Mouse (Mus musculus) CH12.LX (cell line): ENCODE results near the gene Tmem164.

ENCODE experiments used
- BHLHE40 ChIP-seq: IDR thresholded peaks from 2 replicates; pipeline ENCODE4 v1.6.1; 2011; ENCODE audit warnings: mild to moderate bottlenecking, low read depth, low read length, improper control_type of control experiment
- CTCF ChIP-seq, 2 experiments: IDR thresholded peaks in 1 of 2; conservative IDR thresholded peaks in 1 of 2; 2 replicates each; pipeline ENCODE4 v1.5.1; 2011 to 2012; ENCODE audit warnings: low read depth in 2 of 2, low read length in 2 of 2, improper control_type of control experiment in 1 of 2, inconsistent platforms in 1 of 2, mild to moderate bottlenecking in 1 of 2, moderate library complexity in 1 of 2
- EP300 ChIP-seq: IDR thresholded peaks from 2 replicates; pipeline ENCODE4 v1.6.1; 2011; ENCODE audit warnings: low read length, improper control_type of control experiment
- ETS1 ChIP-seq: conservative IDR thresholded peaks from 2 replicates; pipeline ENCODE4 v1.6.1; 2012; ENCODE audit warnings: low read depth, mild to moderate bottlenecking, inconsistent platforms, low read length, improper control_type of control experiment, moderate library complexity
- MAFK ChIP-seq: IDR thresholded peaks from 2 replicates; pipeline ENCODE4 v1.6.1; 2011; ENCODE audit warnings: low read length, improper control_type of control experiment; ENCODE audit not compliant: insufficient replicate concordance
- MEF2A ChIP-seq: IDR thresholded peaks from 2 replicates; pipeline ENCODE4 v1.6.1; 2014; ENCODE audit warnings: low read depth, mild to moderate bottlenecking, inconsistent platforms, low read length, improper control_type of control experiment, borderline replicate concordance
- POLR2A ChIP-seq: IDR thresholded peaks from 2 replicates; pipeline ENCODE4 v1.6.1; 2011; ENCODE audit warnings: low read depth, mild to moderate bottlenecking, improper control_type of control experiment, low read length
- RCOR1 ChIP-seq: conservative IDR thresholded peaks from 2 replicates; pipeline ENCODE4 v1.6.1; 2012; ENCODE audit warnings: low read depth, mild to moderate bottlenecking, inconsistent platforms, low read length, improper control_type of control experiment
- TCF12 ChIP-seq: IDR thresholded peaks from 2 replicates; pipeline ENCODE4 v1.6.1; 2014; ENCODE audit warnings: low read depth, mild to moderate bottlenecking, inconsistent platforms, low read length, improper control_type of control experiment
- USF2 ChIP-seq: conservative IDR thresholded peaks from 2 replicates; pipeline ENCODE4 v1.6.1; 2011; ENCODE audit warnings: low read depth, low read length, improper control_type of control experiment
- ZC3H11A ChIP-seq: IDR thresholded peaks from 2 replicates; pipeline ENCODE4 v1.6.1; 2012; ENCODE audit warnings: low read depth, mild to moderate bottlenecking, inconsistent platforms, low read length, improper control_type of control experiment
- ZNF384 ChIP-seq: IDR thresholded peaks from 2 replicates; pipeline ENCODE4 v1.6.1; 2012; ENCODE audit warnings: low read depth, low read length, improper control_type of control experiment, inconsistent platforms

DNA sequence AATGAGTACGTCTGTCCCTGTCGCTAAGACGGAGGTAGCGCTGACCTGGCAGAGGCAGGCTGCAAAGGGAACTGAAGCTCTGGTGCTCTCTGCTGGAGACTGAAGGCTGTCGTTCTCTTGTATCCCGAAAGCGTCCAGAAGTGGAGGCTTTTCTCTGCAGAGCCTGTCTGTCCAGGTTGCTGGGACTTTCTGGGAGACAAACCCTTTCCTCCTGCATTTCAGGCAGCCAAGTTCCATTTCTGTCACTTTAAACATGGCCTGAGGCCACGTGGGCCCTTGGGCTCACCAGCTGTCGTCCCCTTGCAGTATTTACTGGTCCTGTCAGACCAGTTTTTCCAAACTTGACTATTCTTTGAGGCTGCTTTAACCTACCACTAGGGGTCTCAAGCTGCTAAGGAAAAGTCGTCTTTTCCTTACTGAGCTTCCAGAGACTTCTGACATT lies 125.4 kb downstream of the Tmem164 start:
- TF ChIP-seq EP300 (no peak), POLR2A (no peak), CTCF (conservative IDR thresholded peaks at IDR 0.05 in 1 of 2, IDR thresholded peaks at IDR 0.05 in 1 of 2; ENCODE audit: low read depth in 2 of 2, low read length in 2 of 2) (no peak), MEF2A (no peak), ZC3H11A (no peak), ZNF384 (no peak), ETS1 (no peak), TCF12 (no peak), USF2 (no peak), BHLHE40 (no peak), RCOR1 (no peak), MAFK (no peak)
